Mouse (Mus musculus): ENCODE results near the gene Zfp13.

DNA sequence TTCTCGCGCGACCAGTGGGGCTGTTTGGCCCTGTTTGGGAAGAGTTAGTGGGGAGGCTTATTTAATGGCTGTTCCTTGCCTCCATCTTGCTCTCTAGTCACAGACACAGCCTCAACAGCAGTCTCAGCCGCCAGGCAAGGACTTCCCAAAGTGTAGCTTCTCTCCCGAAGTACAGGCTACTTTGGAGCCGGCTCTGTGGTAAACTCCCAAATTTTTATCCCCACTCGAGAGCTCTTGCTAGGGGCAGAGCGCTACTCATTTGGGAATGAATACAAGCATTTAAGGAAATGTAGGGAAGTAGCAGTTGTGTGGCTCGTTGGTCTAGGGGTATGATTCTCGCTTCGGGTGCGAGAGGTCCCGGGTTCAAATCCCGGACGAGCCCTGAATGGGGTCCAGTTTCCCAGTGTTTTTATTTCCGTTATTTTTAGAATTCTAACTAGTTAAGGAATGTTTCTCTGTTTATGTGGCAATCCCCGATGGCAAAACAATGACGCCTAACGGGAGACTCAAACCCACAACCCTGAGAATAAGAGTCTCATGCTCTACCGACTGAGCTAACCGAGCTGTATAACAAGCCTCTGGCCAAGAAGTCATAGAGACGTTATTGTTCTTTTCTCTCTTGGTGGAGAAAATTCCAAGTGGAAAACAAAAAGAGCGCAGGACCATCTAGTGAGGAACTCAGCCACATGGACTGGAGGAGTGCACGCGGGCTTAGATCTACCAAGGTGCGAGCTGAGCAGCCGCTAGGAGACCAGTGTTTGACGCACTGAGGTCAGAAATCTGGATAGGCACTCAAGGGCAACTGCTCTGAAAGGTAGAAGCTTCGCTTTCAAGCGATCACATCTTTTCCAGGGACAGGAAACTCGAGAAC lies 58.4 kb downstream of the Zfp13 start:
- TF ChIP-seq CTCF (conservative IDR thresholded peaks at IDR 0.05; ENCODE audit: low read length): no peak
- no peak for TF ChIP-seq POU5F1 (IDR thresholded peaks at IDR 0.05; ENCODE audit: borderline replicate concordance, low read length)
